ENCODE assay signal across 20 mouse cellular contexts in genomic region chr8:127550928-127551327, GRCm38 (mm10).
DNase-seq lines count a peak whose midpoint lies in the region; ATAC-seq and TF ChIP-seq lines count a peak whose summit lies in the region.
"Had no signal": no experiment of that assay in that cellular context is flagged by ENCODE, and none has a peak within 500 bp of the region (broad histone marks: within the 10 kb centered on the region; RNA-seq: fewer than 3 reads in every experiment).

No protein-coding gene starts in this region.

- peaks cover 33% of the 10 kb centered on the region for H3K4me1 ChIP-seq in forebrain, embryonic 12.5 days
- H3K4me1 ChIP-seq in forebrain, embryonic 13.5 days: peaks cover 41% of the 10 kb centered on the region
- peaks cover 22% of the 10 kb centered on the region; the same call in 1 of the 2 replicates for H3K4me1 ChIP-seq in hindbrain, embryonic 14.5 days (replicated peaks; ENCODE audit: control insufficient read depth, insufficient read depth, low read length)
- H3K4me1 ChIP-seq in hindbrain, embryonic 11.5 days (replicated peaks; ENCODE audit: control insufficient read depth, insufficient read depth, low read length): no peaks in the 10 kb centered on the region
- H3K4me1 ChIP-seq in hindbrain, postnatal 0 days (ENCODE audit: insufficient read depth, low read length): peaks cover 5% of the 10 kb centered on the region; the same call in 1 of the 2 replicates
- H3K4me1 ChIP-seq: heart, embryonic 15.5 days had no signal

- TF ChIP-seq CTCF in hindbrain, postnatal 0 days (IDR thresholded peaks at IDR 0.05; ENCODE audit: low read depth): no peak

- H3K27me3 ChIP-seq in forebrain, embryonic 12.5 days: 0 out of 2 replicates have a peak, but pooled peaks cover 5% of the 10 kb centered on the region
- peaks cover 5% of the 10 kb centered on the region; the same call in 1 of the 2 replicates for H3K27me3 ChIP-seq in forebrain, embryonic 13.5 days
- H3K27me3 ChIP-seq in hindbrain, embryonic 14.5 days (ENCODE audit: control insufficient read depth, insufficient read depth, low read length): no peaks in the 10 kb centered on the region
- H3K27me3 ChIP-seq in hindbrain, embryonic 11.5 days (ENCODE audit: control insufficient read depth, insufficient read depth, low read length): no peaks in the 10 kb centered on the region
- H3K27me3 ChIP-seq in hindbrain, postnatal 0 days (ENCODE audit: insufficient read depth, low read length): no peaks in the 10 kb centered on the region
- H3K27me3 ChIP-seq: heart, embryonic 15.5 days had no signal

- peak overlapping the region; percentile 20; the same call in 1 of the 2 replicates for H3K27ac ChIP-seq in forebrain, embryonic 12.5 days
- no peak overlapping the region; the same call in 1 of the 2 replicates for H3K27ac ChIP-seq in forebrain, embryonic 13.5 days
- 0 out of 2 replicates have a peak overlapping the region, but pooled peaks have one; percentile 45 for H3K27ac ChIP-seq in hindbrain, embryonic 14.5 days
- H3K27ac ChIP-seq in hindbrain, embryonic 11.5 days (ENCODE audit: low read depth, low read length): no peak overlapping the region
- H3K27ac ChIP-seq in hindbrain, postnatal 0 days: no peak overlapping the region
- H3K27ac ChIP-seq: embryonic facial prominence, embryonic 10.5 days; heart, embryonic 15.5 days; left cerebral cortex, adult 2 months had no signal

- H3K4me2 ChIP-seq in forebrain, embryonic 12.5 days: no peak overlapping the region
- no peak overlapping the region for H3K4me2 ChIP-seq in forebrain, embryonic 13.5 days
- no peak overlapping the region for H3K4me2 ChIP-seq in hindbrain, embryonic 14.5 days (replicated peaks)
- no peak overlapping the region for H3K4me2 ChIP-seq in hindbrain, embryonic 11.5 days (replicated peaks; ENCODE audit: low read depth, low read length)
- H3K4me2 ChIP-seq in hindbrain, postnatal 0 days (ENCODE audit: low read depth, low read length): no peak overlapping the region
- H3K4me2 ChIP-seq: heart, embryonic 15.5 days had no signal

- H3K9ac ChIP-seq in forebrain, embryonic 12.5 days: no peak overlapping the region
- no peak overlapping the region for H3K9ac ChIP-seq in forebrain, embryonic 13.5 days
- no peak overlapping the region for H3K9ac ChIP-seq in hindbrain, embryonic 14.5 days
- H3K9ac ChIP-seq in hindbrain, embryonic 11.5 days (ENCODE audit: low read depth, low read length): no peak overlapping the region
- H3K9ac ChIP-seq in hindbrain, postnatal 0 days (replicated peaks; ENCODE audit: low read length): no peak overlapping the region
- H3K9ac ChIP-seq: heart, embryonic 15.5 days had no signal

- no peak overlapping the region for H3K4me3 ChIP-seq in forebrain, embryonic 12.5 days (replicated peaks)
- no peak overlapping the region for H3K4me3 ChIP-seq in forebrain, embryonic 13.5 days
- no peak overlapping the region for H3K4me3 ChIP-seq in hindbrain, embryonic 14.5 days (replicated peaks; ENCODE audit: low read length)
- no peak overlapping the region for H3K4me3 ChIP-seq in hindbrain, embryonic 11.5 days (ENCODE audit: low read depth, low read length)
- no peak overlapping the region for H3K4me3 ChIP-seq in hindbrain, postnatal 0 days (ENCODE audit: low read length)
- H3K4me3 ChIP-seq: embryonic facial prominence, embryonic 10.5 days; heart, embryonic 15.5 days; left cerebral cortex, adult 2 months had no signal

- no peak for DNase-seq in hindbrain, embryonic 14.5 days (ENCODE audit: low spot score)
- DNase-seq in hindbrain, embryonic 11.5 days (ENCODE audit: low spot score): no peak
- peak; percentile 31 for DNase-seq in hindbrain, postnatal 0 days (ENCODE audit: low spot score)
- DNase-seq in retina, adult 2 months (ENCODE audit: low read depth, low spot score): peak; percentile 61
- DNase-seq in cerebellum, adult 9-10 months: no peak
- DNase-seq in left cerebral cortex, adult 8-10 months (ENCODE audit: low spot score in 2 of 2): no peak
- DNase-seq: adrenal gland, adult 8-10 months; cerebellum, adult 18-20 months; gastrocnemius, postnatal 36 days; heart, postnatal 36 days; kidney, adult 2 months; kidney, postnatal 10 days; lung, postnatal 4 days; thymus, postnatal 14 days had no signal

- H3K9me3 ChIP-seq in forebrain, embryonic 12.5 days: no peaks in the 10 kb centered on the region
- H3K9me3 ChIP-seq in forebrain, embryonic 13.5 days (replicated peaks): no peaks in the 10 kb centered on the region
- H3K9me3 ChIP-seq in hindbrain, embryonic 14.5 days (ENCODE audit: control insufficient read depth, low read length): no peaks in the 10 kb centered on the region
- no peaks in the 10 kb centered on the region for H3K9me3 ChIP-seq in hindbrain, embryonic 11.5 days (ENCODE audit: control insufficient read depth, low read length)
- H3K9me3 ChIP-seq in hindbrain, postnatal 0 days (ENCODE audit: low read length): no peaks in the 10 kb centered on the region
- H3K9me3 ChIP-seq: embryonic facial prominence, embryonic 10.5 days; heart, embryonic 15.5 days had no signal

- ATAC-seq in forebrain, embryonic 12.5 days (ENCODE audit: low FRiP score): peak; percentile 59; the same call in 1 of the 2 replicates
- ATAC-seq in forebrain, embryonic 13.5 days: no peak
- ATAC-seq in hindbrain, embryonic 14.5 days (ENCODE audit: low FRiP score): peak; percentile 46; the same call in 1 of the 2 replicates
- no peak for ATAC-seq in hindbrain, embryonic 11.5 days (ENCODE audit: low FRiP score)
- ATAC-seq in hindbrain, postnatal 0 days: peak; percentile 63; the same call in 1 of the 2 replicates
- ATAC-seq: activated CD4-positive, CD25-positive, alpha-beta regulatory T cell, adult 4 months had no signal

- WGBS in forebrain, embryonic 12.5 days: 52% methylated on average over 4 of the region's 4 CpGs
- 40% methylated on average over 4 of the region's 4 CpGs for WGBS in forebrain, embryonic 13.5 days
- 48% methylated on average over 4 of the region's 4 CpGs for WGBS in hindbrain, embryonic 14.5 days
- 81% methylated on average over 4 of the region's 4 CpGs for WGBS in hindbrain, embryonic 11.5 days
- WGBS in hindbrain, postnatal 0 days: 56% methylated on average over 4 of the region's 4 CpGs

- H3K36me3 ChIP-seq in forebrain, embryonic 12.5 days (replicated peaks): no peaks in the 10 kb centered on the region
- no peaks in the 10 kb centered on the region for H3K36me3 ChIP-seq in forebrain, embryonic 13.5 days (ENCODE audit: poor library complexity, severe bottlenecking)
- H3K36me3 ChIP-seq in hindbrain, embryonic 14.5 days (replicated peaks; ENCODE audit: control insufficient read depth, insufficient read depth): no peaks in the 10 kb centered on the region
- no peaks in the 10 kb centered on the region for H3K36me3 ChIP-seq in hindbrain, embryonic 11.5 days (ENCODE audit: control insufficient read depth, insufficient read depth, low read length)
- no peaks in the 10 kb centered on the region for H3K36me3 ChIP-seq in hindbrain, postnatal 0 days (ENCODE audit: insufficient read depth, low read length)
- H3K36me3 ChIP-seq: embryonic facial prominence, embryonic 10.5 days; heart, embryonic 15.5 days had no signal

Comparison
In these comparisons a context has a peak if more than half of its experiments do, and no peak if none do; other contexts are left out.
1. ATAC-seq: peak in forebrain, embryonic 12.5 days (single experiment), hindbrain, embryonic 14.5 days (single experiment) and hindbrain, postnatal 0 days (single experiment); none in forebrain, embryonic 13.5 days (single experiment) and hindbrain, embryonic 11.5 days (single experiment).
2. H3K27ac ChIP-seq: peak in forebrain, embryonic 12.5 days (single experiment) and hindbrain, embryonic 14.5 days (single experiment); none in forebrain, embryonic 13.5 days (single experiment), hindbrain, embryonic 11.5 days (single experiment) and hindbrain, postnatal 0 days (single experiment).
3. DNase-seq: peak in hindbrain, postnatal 0 days (single experiment) and retina, adult 2 months (single experiment); none in hindbrain, embryonic 14.5 days (single experiment), hindbrain, embryonic 11.5 days (single experiment), cerebellum, adult 9-10 months (single experiment) and left cerebral cortex, adult 8-10 months (0 of 2).